Mouse (Mus musculus) lung, embryonic 14.5 days (tissue): ENCODE results near the gene Vwa8. TPM values are rescaled to one million over a fixed set of nuclear protein-coding genes. Genes with fewer than 3 reads are reported as not detected.
"Not testable (repeated sequence)": the region's sequence is repeated elsewhere in the genome, so short reads cannot be mapped to it uniquely, and the experiment has no call there.

Experiments used
- ATAC-seq: fragments of 200-750 bp; cut with Nextera tagmentation; 2 replicates; pipeline ENCODE4 v1.8.0; 2017; ENCODE audit warnings: mild to moderate bottlenecking, moderate TSS enrichment, moderate library complexity; ENCODE audit not compliant: insufficient read depth
- DNase-seq: peaks from one replicate; pipeline ENCODE4 v3.0.0-alpha.2; 2015
- H3K27ac ChIP-seq: fragments of 300-500 bp; sonication (generic); 2 replicates; pipeline ENCODE4 v1.5.1; 2014; ENCODE audit warnings: low read depth, mild to moderate bottlenecking, moderate library complexity
- H3K27me3 ChIP-seq: fragments of 300-500 bp; sonication (generic); 2 replicates; pipeline ENCODE4 v1.6.1; 2014; ENCODE audit warnings: low read length, control low read depth; ENCODE audit not compliant: insufficient read depth
- H3K36me3 ChIP-seq: fragments of 300-500 bp; sonication (generic); 2 replicates; pipeline ENCODE4 v1.6.1; 2014; ENCODE audit warnings: control low read depth; ENCODE audit not compliant: insufficient read depth
- H3K4me1 ChIP-seq: fragments of 300-500 bp; sonication (generic); 2 replicates; pipeline ENCODE4 v1.6.1; 2014; ENCODE audit warnings: antibody characterized with exemption, control low read depth; ENCODE audit not compliant: insufficient read depth
- H3K4me2 ChIP-seq: fragments of 300-500 bp; sonication (generic); 2 replicates; pipeline ENCODE4 v1.6.1; 2014; ENCODE audit warnings: mild to moderate bottlenecking
- H3K4me3 ChIP-seq: fragments of 300-500 bp; sonication (generic); 2 replicates; pipeline ENCODE4 v1.5.1; 2014; ENCODE audit warnings: low read depth, low read length
- H3K9ac ChIP-seq: fragments of 300-500 bp; sonication (generic); 2 replicates; pipeline ENCODE4 v1.6.1; 2014
- H3K9me3 ChIP-seq: fragments of 300-500 bp; sonication (generic); 2 replicates; pipeline ENCODE4 v1.6.1; 2016; ENCODE audit warnings: low read depth, low read length, control low read depth
- CTCF ChIP-seq: IDR thresholded peaks from 2 replicates; pipeline ENCODE4 v1.5.1; 2016; ENCODE audit warnings: antibody characterized with exemption, low read depth
- WGBS: fragments of 180-500 bp; shearing (Covaris S2); extraction: QIAGEN DNeasy Blood & Tissue Kit; methylation state at CpG from one replicate; pipeline ENCODE4 v1.1.7; 2014; 5-methylcytosine and 5-hydroxymethylcytosine counted together
- polyA plus RNA-seq: library from polyadenylated mRNA; unstranded; fragments of >200 nt; fragmentation: Nextera tagmentation; extraction: Ambion mirVana; gene quantifications from 2 replicates; pipeline ENCODE4 v1.2.1, GENCODE M21; 2014

The Vwa8 gene
- polyA plus RNA-seq, 1 experiment from 2014 or later = 12.5 TPM

DNA sequence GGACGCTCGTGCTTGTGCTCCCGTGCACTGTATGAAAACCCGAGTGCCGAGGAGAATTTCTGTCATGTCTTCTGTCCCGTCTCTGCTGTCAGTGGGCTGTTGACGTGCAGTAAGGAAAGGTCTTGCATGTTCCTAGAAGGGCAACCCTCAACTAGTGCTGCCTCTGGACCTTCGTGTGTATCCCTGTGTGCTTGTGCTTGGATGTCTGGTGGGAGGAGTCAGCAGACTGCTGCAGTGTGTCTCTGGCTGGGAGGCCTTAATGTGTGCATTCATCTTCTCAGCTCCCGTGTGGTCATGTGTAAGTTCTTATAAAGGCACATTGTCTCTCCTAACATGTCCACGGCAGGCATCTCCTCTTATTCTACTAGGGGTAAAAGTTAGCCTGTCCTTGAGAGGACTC lies 32.7 kb downstream of the Vwa8 start:
- ATAC-seq (peak; percentile 44; the same call in 1 of the 2 replicates), DNase-seq (no peak)
- Histone ChIP-seq H3K4me3 (no peak overlapping the region), H3K9me3 (no peaks in the 10 kb centered on the region), H3K27ac (no peak overlapping the region), H3K36me3 (no peaks in the 10 kb centered on the region), H3K9ac (no peak overlapping the region), H3K4me2 (0 out of 2 replicates have a peak overlapping the region, but pooled peaks have one; percentile 23), H3K4me1 (0 out of 2 replicates have a peak, but pooled peaks cover 3% of the 10 kb centered on the region), H3K27me3 (no peaks in the 10 kb centered on the region)
- TF ChIP-seq CTCF = no peak
- 62% methylated on average over 10 of the region's 10 CpGs for WGBS

DNA sequence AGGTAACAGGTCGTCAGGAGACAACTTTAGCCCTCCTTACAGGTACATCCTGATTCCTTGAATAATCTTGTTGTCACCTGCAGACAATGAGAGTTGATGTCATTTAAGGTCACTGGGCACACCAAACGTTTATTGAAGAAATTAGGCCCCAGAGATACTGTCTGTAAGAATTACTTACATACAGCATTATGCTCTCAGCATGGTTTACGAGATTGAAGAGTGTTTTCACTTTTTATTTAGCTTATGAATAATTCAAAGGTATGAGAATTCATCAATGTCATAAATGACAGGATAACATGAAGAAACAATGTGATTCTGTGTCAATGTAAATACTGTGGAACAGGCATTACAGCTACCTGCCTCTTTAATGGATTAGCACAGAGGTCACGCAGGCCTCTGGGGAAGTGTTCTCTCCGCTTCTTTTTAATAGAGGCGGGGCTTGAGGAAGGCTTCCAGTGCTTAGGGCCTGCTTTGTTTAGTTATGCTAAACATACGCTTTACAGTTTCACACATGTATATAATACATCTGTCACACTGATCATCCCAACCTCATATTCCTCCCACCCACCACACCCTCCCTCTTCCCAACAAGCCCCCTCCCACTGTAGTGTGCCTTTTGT lies 37.2 kb downstream of the Vwa8 start:
- 64% methylated on average over 7 of the region's 7 CpGs for WGBS
- Histone ChIP-seq H3K4me2 (no peak overlapping the region), H3K4me1 (no peaks in the 10 kb centered on the region), H3K9me3 (no peaks in the 10 kb centered on the region), H3K36me3 (no peaks in the 10 kb centered on the region), H3K9ac (no peak overlapping the region), H3K4me3 (no peak overlapping the region), H3K27me3 (no peaks in the 10 kb centered on the region), H3K27ac (no peak overlapping the region)
- no peak for TF ChIP-seq CTCF
- ATAC-seq (no peak), DNase-seq (no peak)

DNA sequence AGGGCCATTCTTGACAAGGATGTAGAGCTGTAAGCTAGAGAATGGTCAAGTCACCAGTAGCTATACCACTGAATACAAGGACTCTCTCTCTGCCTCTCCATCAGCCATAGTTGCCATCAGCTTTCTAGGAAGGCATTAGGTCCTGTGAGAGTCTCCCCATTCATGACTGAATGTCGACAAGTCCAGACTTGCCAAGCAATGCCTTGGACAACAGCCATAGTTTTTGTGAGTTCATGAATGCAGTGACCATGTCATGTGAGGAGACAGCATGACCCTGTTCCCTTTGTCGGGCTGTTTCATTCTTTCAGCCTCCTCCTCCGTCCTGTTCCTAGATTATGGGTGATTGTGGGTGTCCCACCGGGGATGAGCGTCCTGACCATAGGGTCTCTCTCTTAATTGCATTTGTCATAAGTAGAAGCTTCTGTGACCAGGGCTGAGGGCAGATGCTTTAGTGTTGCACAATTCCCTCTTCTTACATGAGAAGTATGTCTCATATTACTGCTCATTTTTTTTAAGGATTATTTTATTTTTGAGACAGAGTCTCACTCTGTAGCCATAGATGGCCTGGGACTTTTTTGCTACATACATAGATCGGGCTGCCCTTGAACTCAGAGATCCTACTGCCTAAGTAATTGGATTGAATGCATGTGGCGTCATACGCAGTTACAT lies 37.8 kb downstream of the Vwa8 start:
- WGBS = 81% methylated on average over 8 of the region's 8 CpGs
- TF ChIP-seq CTCF = no peak
- Histone ChIP-seq H3K4me3 (no peak overlapping the region), H3K27ac (no peak overlapping the region), H3K9me3 (no peaks in the 10 kb centered on the region), H3K4me1 (no peaks in the 10 kb centered on the region), H3K9ac (no peak overlapping the region), H3K27me3 (no peaks in the 10 kb centered on the region), H3K36me3 (no peaks in the 10 kb centered on the region), H3K4me2 (no peak overlapping the region)
- DNase-seq = peak; percentile 47
- ATAC-seq = no peak; the same call in 1 of the 2 replicates

DNA sequence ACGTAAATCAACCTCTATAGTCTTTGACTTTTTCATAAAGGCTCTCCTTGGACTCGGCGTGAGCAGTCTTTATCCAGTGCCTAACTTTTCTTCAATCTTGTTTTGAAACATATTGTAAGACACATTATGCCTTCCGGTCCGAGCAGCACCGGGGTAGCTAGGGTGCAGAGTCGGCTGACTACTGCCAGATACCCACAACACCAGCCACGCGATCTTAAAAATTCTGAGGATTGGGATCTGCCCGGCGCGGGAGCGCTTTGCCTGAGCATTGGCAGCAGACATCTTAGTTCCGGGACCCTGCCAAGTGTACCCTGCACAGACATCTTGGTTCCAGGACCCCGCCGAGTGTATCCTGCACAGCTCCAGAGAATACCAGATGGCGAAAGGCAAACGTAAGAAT lies 38.6 kb downstream of the Vwa8 start:
- not testable (repeated sequence) for H3K27me3 ChIP-seq, H3K27ac ChIP-seq, H3K9me3 ChIP-seq, DNase-seq, H3K4me1 ChIP-seq, H3K4me2 ChIP-seq, H3K9ac ChIP-seq, ATAC-seq, H3K4me3 ChIP-seq, H3K36me3 ChIP-seq
- 94% methylated on average over 14 of the region's 18 CpGs for WGBS

DNA sequence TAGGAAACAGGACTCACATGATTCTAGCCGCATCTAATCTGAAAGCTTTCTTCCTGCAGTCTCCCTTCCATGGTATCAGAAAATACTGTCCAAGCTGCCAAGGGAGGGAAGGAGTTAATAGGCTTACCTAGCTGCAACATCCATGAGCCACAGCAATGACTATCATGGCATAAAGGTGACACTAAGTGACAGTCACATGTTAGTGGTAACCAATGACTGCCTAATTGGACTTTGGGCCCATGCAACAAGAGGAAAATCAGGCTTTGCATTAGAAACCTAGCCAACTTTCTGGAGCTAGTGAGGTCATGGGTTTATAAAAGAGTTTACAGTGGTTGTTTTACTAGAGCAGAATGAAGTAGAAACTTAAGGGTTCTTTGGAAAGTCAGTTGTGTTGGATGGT lies 46.6 kb downstream of the Vwa8 start:
- WGBS = 100% methylated on average over 1 of the region's 1 CpGs
- no peaks in the 10 kb centered on the region for H3K27me3 ChIP-seq
- H3K36me3 ChIP-seq = no peaks in the 10 kb centered on the region
- H3K4me2 ChIP-seq = no peak overlapping the region
- TF ChIP-seq CTCF = no peak
- ATAC-seq (no peak), DNase-seq (no peak)
- H3K9me3 ChIP-seq = no peaks in the 10 kb centered on the region
- H3K27ac ChIP-seq = no peak overlapping the region
- H3K9ac ChIP-seq = no peak overlapping the region
- no peak overlapping the region for H3K4me3 ChIP-seq
- no peaks in the 10 kb centered on the region for H3K4me1 ChIP-seq

DNA sequence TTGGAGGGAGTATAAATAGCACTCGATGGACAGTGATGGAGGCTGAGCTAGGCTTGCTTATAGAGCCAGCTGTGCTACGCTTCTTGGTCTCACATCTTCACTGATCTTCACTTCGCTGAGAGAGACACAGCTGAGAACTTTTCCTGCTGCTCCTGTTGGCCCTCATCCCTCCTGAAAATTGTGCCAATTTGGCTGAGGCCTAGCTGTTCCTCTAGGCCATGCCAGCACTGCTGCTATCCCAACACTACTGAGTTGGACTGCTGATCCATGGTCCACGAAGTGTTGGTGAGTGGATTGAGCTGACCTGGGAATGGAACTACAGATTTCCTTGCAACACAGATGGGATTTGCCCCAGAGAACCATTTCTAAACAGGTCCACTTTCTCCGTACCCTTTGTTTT lies 47.4 kb downstream of the Vwa8 start:
- H3K9ac ChIP-seq = no peak overlapping the region
- no peaks in the 10 kb centered on the region for H3K9me3 ChIP-seq
- no peaks in the 10 kb centered on the region for H3K27me3 ChIP-seq
- DNase-seq = peak; percentile 3
- no peaks in the 10 kb centered on the region for H3K36me3 ChIP-seq
- WGBS = 79% methylated on average over 5 of the region's 5 CpGs
- H3K4me2 ChIP-seq = no peak overlapping the region
- no peak for TF ChIP-seq CTCF
- no peak overlapping the region for H3K4me3 ChIP-seq
- ATAC-seq = no peak
- no peaks in the 10 kb centered on the region; the same call in 1 of the 2 replicates for H3K4me1 ChIP-seq
- H3K27ac ChIP-seq = no peak overlapping the region

DNA sequence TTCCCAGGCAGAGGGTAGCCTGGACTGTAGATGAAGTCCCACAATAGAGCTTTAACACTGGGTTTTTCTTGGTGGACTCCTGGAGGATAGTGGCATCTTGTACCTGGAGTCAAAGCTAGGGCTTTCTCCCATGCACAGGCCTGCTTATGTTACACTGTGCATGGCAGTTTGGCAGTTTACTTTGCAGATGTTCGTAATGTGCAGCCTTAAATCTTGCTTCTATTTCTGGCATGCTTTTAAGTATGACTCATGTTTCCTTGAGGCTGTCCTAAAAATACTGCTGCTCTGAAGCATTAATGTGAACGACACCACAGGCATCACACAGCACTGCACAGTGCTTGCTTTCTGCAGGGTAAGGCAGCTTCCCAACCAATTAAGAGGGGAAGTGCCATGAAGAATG lies 51.9 kb downstream of the Vwa8 start:
- H3K4me3 ChIP-seq = no peak overlapping the region
- ATAC-seq (peak; percentile 89), DNase-seq (peak; percentile 61)
- H3K27me3 ChIP-seq = no peaks in the 10 kb centered on the region
- no peaks in the 10 kb centered on the region; the same call in 1 of the 2 replicates for H3K4me1 ChIP-seq
- H3K4me2 ChIP-seq = no peak overlapping the region
- no peaks in the 10 kb centered on the region for H3K36me3 ChIP-seq
- H3K27ac ChIP-seq = no peak overlapping the region; the same call in 1 of the 2 replicates
- H3K9ac ChIP-seq = no peak overlapping the region
- H3K9me3 ChIP-seq = no peaks in the 10 kb centered on the region
- 22% methylated on average over 2 of the region's 2 CpGs for WGBS
- TF ChIP-seq CTCF = no peak
